Mouse (Mus musculus) heart, adult 2 months (tissue): ENCODE measurements at regions not wholly inside any gene's neighbourhood (a gene's known extent, or its start where the extent isn't known, plus 50 kb on each side); places are given as distances from the start of the nearest gene placed in this dataset.

Experiments used
- CTCF ChIP-seq: fragments of 200-600 bp; IDR thresholded peaks from 2 replicates; pipeline ENCODE4 v1.8.1; 2022; ENCODE audit warnings: antibody characterized with exemption, mild to moderate bottlenecking, moderate library complexity
- EP300 ChIP-seq: fragments of 200-500 bp; IDR thresholded peaks from 2 replicates; pipeline ENCODE4 v1.6.1; 2011; ENCODE audit warnings: low read depth, low read length, control low read depth; ENCODE audit not compliant: insufficient read depth
- POLR2A ChIP-seq: fragments of 200-500 bp; IDR thresholded peaks from 2 replicates; pipeline ENCODE4 v1.6.1; 2011; ENCODE audit warnings: mild to moderate bottlenecking, low read depth, low read length, control low read depth; ENCODE audit not compliant: insufficient read depth

- TF ChIP-seq CTCF (no peak), POLR2A (no peak), EP300 (no peak)
Measured at GRCm38 (mm10) chr16:24157753-24158152, 169.1 kb upstream of the Bcl6 start.
